Mouse (Mus musculus) lung, postnatal 0 days (tissue): ENCODE results near the gene Ctcf. TPM values are rescaled to one million over a fixed set of nuclear protein-coding genes. Genes with fewer than 3 reads are reported as not detected.

Experiments
- ATAC-seq: fragments of 200-750 bp; cut with Nextera tagmentation; 2 replicates; pipeline ENCODE4 v1.8.0; 2017; ENCODE audit warnings: moderate library complexity
- DNase-seq: peaks from one replicate; pipeline ENCODE4 v3.0.0-alpha.2; 2016; ENCODE audit warnings: low spot score
- H3K27ac ChIP-seq: fragments of 300-500 bp; sonication (generic); 2 replicates; pipeline ENCODE4 v1.5.1; 2014; ENCODE audit warnings: antibody characterized with exemption, mild to moderate bottlenecking, low read length, mixed read lengths
- H3K27me3 ChIP-seq: fragments of 300-500 bp; sonication (generic); replicated peaks from 2 replicates; pipeline ENCODE4 v1.6.1; 2014; ENCODE audit warnings: low read length, mixed read lengths; ENCODE audit not compliant: insufficient read depth
- H3K36me3 ChIP-seq: fragments of 300-500 bp; sonication (generic); 2 replicates; pipeline ENCODE4 v1.6.1; 2014; ENCODE audit warnings: low read length, mixed read lengths; ENCODE audit not compliant: insufficient read depth
- H3K4me1 ChIP-seq: fragments of 300-500 bp; sonication (generic); 2 replicates; pipeline ENCODE4 v1.6.1; 2014; ENCODE audit warnings: antibody characterized with exemption, low read depth, low read length, mixed read lengths; ENCODE audit not compliant: insufficient read depth
- H3K4me2 ChIP-seq: fragments of 300-500 bp; sonication (generic); replicated peaks from 2 replicates; pipeline ENCODE4 v1.6.1; 2014; ENCODE audit warnings: low read depth, mild to moderate bottlenecking, low read length, moderate library complexity, mixed read lengths
- H3K4me3 ChIP-seq: fragments of 300-500 bp; sonication (generic); 2 replicates; pipeline ENCODE4 v1.5.1; 2014; ENCODE audit warnings: low read depth, low read length
- H3K9ac ChIP-seq: fragments of 300-500 bp; sonication (generic); replicated peaks from 2 replicates; pipeline ENCODE4 v1.6.1; 2014; ENCODE audit warnings: low read depth, mild to moderate bottlenecking
- H3K9me3 ChIP-seq: fragments of 300-500 bp; sonication (generic); 2 replicates; pipeline ENCODE4 v1.6.1; 2016; ENCODE audit warnings: low read length, mixed read lengths
- CTCF ChIP-seq: IDR thresholded peaks from 2 replicates; pipeline ENCODE4 v1.5.1; 2016; ENCODE audit warnings: antibody characterized with exemption, mild to moderate bottlenecking
- EP300 ChIP-seq: IDR thresholded peaks from 2 replicates; pipeline ENCODE4 v1.6.1; 2016; ENCODE audit warnings: antibody characterized with exemption, mild to moderate bottlenecking, control low read depth
- WGBS: fragments of 180-500 bp; shearing (Covaris S2); extraction: QIAGEN DNeasy Blood & Tissue Kit; methylation state at CpG from one replicate; pipeline ENCODE4 v1.1.7; 2014; 5-methylcytosine and 5-hydroxymethylcytosine counted together
- polyA plus RNA-seq: library from polyadenylated mRNA; unstranded; fragments of >200 nt; fragmentation: Nextera tagmentation; extraction: Ambion mirVana; gene quantifications from 2 replicates; pipeline ENCODE4 v1.2.1, GENCODE M21; 2015

Ctcf gene
- polyA plus RNA-seq, 1 experiment from 2014 or later: 73.6 TPM

- no peak for DNase-seq
- TF ChIP-seq CTCF: no peak
- TF ChIP-seq EP300: no peak
- WGBS: 40% methylated on average over 1 of the region's 1 CpGs
- Histone ChIP-seq H3K27ac (no peak overlapping the region), H3K36me3 (peaks cover 11% of the 10 kb centered on the region; the same call in 1 of the 2 replicates), H3K27me3 (no peaks in the 10 kb centered on the region), H3K4me2 (no peak overlapping the region), H3K4me3 (no peak overlapping the region), H3K9ac (no peak overlapping the region), H3K9me3 (no peaks in the 10 kb centered on the region), H3K4me1 (peaks cover 7% of the 10 kb centered on the region; the same call in 1 of the 2 replicates)
- ATAC-seq: no peak
Observed at GRCm38 (mm10) chr8:105624831-105625230, 11.5 kb upstream of the Ctcf start.

- no peak for ATAC-seq
- Histone ChIP-seq H3K9ac (no peak overlapping the region), H3K4me3 (no peak overlapping the region), H3K36me3 (peaks cover 7% of the 10 kb centered on the region; the same call in 1 of the 2 replicates), H3K9me3 (no peaks in the 10 kb centered on the region), H3K4me2 (no peak overlapping the region), H3K4me1 (peaks cover 7% of the 10 kb centered on the region; the same call in 1 of the 2 replicates), H3K27ac (no peak overlapping the region), H3K27me3 (no peaks in the 10 kb centered on the region)
- 77% methylated on average over 1 of the region's 1 CpGs for WGBS
- no peak for DNase-seq
- no peak for TF ChIP-seq EP300
- no peak for TF ChIP-seq CTCF
Observed at GRCm38 (mm10) chr8:105626086-105626485, 10.3 kb upstream of the Ctcf start.

GRCm38 (mm10) chr8:105629337-105629736 lies 7.0 kb upstream of the Ctcf start:
- no peak overlapping the region for H3K9ac ChIP-seq
- H3K27me3 ChIP-seq: no peaks in the 10 kb centered on the region
- no peak overlapping the region for H3K27ac ChIP-seq
- no peaks in the 10 kb centered on the region for H3K9me3 ChIP-seq
- H3K4me2 ChIP-seq: no peak overlapping the region
- TF ChIP-seq CTCF (no peak), EP300 (no peak)
- DNase-seq (no peak), ATAC-seq (no peak)
- no peaks in the 10 kb centered on the region for H3K4me1 ChIP-seq
- H3K4me3 ChIP-seq: no peak overlapping the region
- no peaks in the 10 kb centered on the region for H3K36me3 ChIP-seq
- 85% methylated on average over 4 of the region's 4 CpGs for WGBS

GRCm38 (mm10) chr8:105634771-105635458 lies 1.5 kb upstream of the Ctcf start:
- Histone ChIP-seq H3K9ac (no peak overlapping the region), H3K9me3 (no peaks in the 10 kb centered on the region), H3K4me2 (no peak overlapping the region), H3K27me3 (no peaks in the 10 kb centered on the region), H3K27ac (no peak overlapping the region), H3K36me3 (no peaks in the 10 kb centered on the region), H3K4me1 (peaks cover 7% of the 10 kb centered on the region; the same call in 1 of the 2 replicates), H3K4me3 (no peak overlapping the region)
- WGBS: 80% methylated on average over 2 of the region's 2 CpGs
- DNase-seq (no peak), ATAC-seq (no peak)
- TF ChIP-seq CTCF (no peak), EP300 (no peak)

GRCm38 (mm10) chr8:105635481-105635880 lies 887 bp upstream of the Ctcf start:
- Histone ChIP-seq H3K36me3 (no peaks in the 10 kb centered on the region), H3K9me3 (no peaks in the 10 kb centered on the region), H3K9ac (peak overlapping the region; percentile 62), H3K27ac (peak overlapping the region; percentile 99), H3K4me2 (peak overlapping the region; percentile 88), H3K4me1 (peaks cover 7% of the 10 kb centered on the region; the same call in 1 of the 2 replicates), H3K27me3 (no peaks in the 10 kb centered on the region), H3K4me3 (peak overlapping the region; percentile 94)
- TF ChIP-seq CTCF: no peak
- TF ChIP-seq EP300: no peak
- DNase-seq (peak; percentile 7), ATAC-seq (no peak)
- 3% methylated on average over 11 of the region's 11 CpGs for WGBS

DNA sequence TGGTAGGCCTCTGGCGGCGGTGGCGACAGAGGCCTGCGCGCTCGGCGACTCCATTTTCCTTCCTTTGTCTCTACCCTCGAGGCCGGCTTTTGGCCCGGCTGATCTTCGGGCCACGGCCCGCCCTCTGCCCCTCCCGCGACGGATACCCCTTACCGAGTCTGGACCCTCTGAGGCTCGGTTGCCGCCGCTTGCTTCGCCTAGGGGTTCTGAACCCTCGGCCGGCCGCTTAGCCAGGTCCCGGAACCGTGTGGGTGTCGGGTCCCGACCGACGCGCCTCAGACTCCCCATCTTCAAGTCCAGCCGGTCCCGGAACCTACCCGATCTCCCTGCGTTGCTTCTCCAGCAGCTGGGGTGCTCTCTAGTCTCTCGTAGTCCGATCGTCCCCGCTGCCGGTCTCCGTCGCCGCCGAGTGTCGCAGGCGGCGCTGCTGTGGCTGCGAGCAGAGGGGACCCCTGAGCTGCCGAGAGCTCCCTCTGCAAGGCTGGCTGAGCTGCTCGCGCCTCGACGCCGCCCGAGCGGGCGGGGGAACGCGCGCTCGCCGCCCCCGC lies 669 bp downstream of the Ctcf start, which contains the start of gene Agrp:
Agrp (minus strand) TSS at position 431 of the 548 bp plus-strand sequence.
- H3K27ac ChIP-seq: peak within 1 kb of the TSS; percentile 99
- TF ChIP-seq CTCF (peak; percentile 32), EP300 (no peak)
- under 1% methylated on average over 60 of the region's 63 CpGs for WGBS
- DNase-seq (peak; percentile 52), ATAC-seq (peak; percentile 13)
- no peaks in the 10 kb centered on the region for H3K9me3 ChIP-seq
- H3K4me1 ChIP-seq: peaks cover 7% of the 10 kb centered on the region; the same call in 1 of the 2 replicates
- H3K9ac ChIP-seq: peak within 1 kb of the TSS; percentile 89
- peak within 1 kb of the TSS; percentile 94 for H3K4me3 ChIP-seq
- no peaks in the 10 kb centered on the region for H3K36me3 ChIP-seq
- H3K27me3 ChIP-seq: no peaks in the 10 kb centered on the region
- peak within 1 kb of the TSS; percentile 88 for H3K4me2 ChIP-seq
